Mouse (Mus musculus): ENCODE measurements around the gene Zc3hc1.
A peak's percentile ranks its signal among the peaks of the same experiment; 100 is the strongest.
"Not testable (repeated sequence)": the region's sequence is repeated elsewhere in the genome, so short reads cannot be mapped to it uniquely, and the experiment has no call there.

The Zc3hc1 gene

GRCm38 (mm10) chr6:30390714-30391697 lies at the start of gene Zc3hc1:
Zc3hc1 (minus strand) TSS chr6:30391028.
- peak; percentile 81 to 83 for DNase-seq

GRCm38 (mm10) chr6:30439576-30439975 lies 48.7 kb upstream of the Zc3hc1 start:
- DNase-seq = no peak

- no peak for DNase-seq
Observed at GRCm38 (mm10) chr6:30437054-30437453, 46.2 kb upstream of the Zc3hc1 start.

DNA sequence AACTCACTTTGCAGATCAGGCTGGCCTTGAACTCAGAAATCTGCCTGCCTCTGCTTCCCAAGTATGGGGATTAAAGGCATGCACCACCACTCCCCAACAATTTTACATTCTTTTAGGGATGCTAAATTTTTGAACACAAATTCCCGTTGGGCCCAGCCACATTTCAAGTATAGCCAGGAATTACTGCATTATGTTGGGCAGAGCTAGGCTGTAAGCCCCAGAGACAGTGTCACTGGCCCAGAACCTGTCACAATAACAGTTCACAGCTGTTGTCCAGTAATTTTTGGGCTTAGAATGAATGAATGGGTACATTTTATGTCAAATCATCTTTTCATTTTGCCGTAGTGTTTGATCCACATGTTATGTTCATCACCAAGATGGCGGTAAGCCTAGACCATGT lies 45.6 kb upstream of the Zc3hc1 start:
- no peak for DNase-seq

GRCm38 (mm10) chr6:30432461-30433192 lies 41.8 kb upstream of the Zc3hc1 start:
- peak in 1 of 2 experiments; percentile 44 for DNase-seq

GRCm38 (mm10) chr6:30416801-30417200 lies 26.0 kb upstream of the Zc3hc1 start:
- DNase-seq = no peak

GRCm38 (mm10) chr6:30416126-30416525 lies 25.3 kb upstream of the Zc3hc1 start:
- no peak for DNase-seq

- DNase-seq = no peak
Observed at GRCm38 (mm10) chr6:30411311-30411710, 20.5 kb upstream of the Zc3hc1 start.

DNA sequence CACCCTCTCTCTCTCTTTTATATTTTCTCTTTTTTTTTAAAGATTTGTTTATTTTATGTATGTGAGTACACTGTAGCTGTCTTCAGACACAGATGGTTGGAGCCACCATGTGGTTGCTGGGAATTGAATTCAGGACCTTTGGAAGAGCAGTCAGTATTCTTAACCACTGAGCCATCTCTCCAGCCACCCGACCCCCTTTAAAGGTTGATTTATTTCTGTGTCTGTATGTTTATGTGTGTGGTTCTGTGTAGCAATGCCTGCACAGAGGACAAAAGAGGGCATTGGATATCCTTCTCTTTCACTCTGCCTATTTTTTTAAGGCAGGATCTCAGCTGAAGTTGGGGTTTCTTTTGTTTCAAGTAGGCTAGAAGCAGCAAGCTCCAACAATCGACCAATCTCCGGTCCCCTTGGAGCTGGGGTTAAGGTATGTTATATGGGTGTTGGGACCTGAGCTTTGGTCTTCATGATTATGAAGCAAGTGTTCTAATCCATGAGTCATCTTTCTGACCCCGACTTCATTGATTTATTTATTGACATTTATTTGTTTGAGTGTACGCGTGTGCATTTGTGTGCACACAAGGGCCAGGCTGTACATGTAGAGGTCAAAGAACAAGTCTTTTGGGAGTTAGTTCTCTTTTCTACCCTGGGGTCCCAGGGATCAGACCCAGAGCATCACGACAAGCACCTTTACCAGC lies 18.7 kb upstream of the Zc3hc1 start:
- DNase-seq = no peak

DNA sequence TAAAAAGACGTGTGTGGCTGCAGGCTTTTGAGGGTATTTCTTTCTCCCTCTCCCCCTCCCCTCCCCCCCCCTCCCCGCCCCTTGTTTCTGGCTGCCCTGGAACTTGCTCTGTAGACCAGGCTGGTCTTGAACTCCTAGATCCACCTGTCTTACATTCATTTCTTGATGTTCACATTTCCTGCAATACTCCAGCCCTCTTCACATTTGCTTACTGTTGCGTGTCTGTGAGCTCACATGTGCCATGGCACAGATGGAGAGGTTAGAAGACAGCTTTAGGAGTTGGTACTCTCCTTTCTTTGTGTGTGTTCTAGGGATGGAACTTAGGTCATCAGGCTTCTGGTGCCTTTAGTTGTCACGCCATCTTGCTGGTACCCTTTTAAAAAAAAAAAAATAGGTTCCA lies 17.4 kb upstream of the Zc3hc1 start:
- DNase-seq = no peak

DNA sequence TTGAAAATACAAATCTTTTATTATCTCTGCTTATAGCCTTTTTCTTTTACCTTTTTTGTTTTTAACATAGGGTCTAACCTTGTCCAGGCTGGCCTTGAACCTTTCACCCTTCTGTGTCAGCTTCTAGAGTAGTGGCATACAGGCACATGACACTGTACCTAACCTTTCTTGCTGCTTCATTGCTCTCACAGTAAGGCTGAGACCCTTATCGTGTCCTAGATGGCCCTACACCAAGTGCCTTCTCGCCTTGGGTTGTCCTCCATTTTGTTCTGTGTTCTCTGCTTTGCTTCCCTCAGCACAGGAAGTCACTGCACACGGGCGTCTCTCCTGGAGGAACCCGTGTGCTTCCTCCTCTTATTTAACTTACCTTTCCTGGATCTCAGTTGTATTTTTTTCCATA lies 13.8 kb upstream of the Zc3hc1 start:
- DNase-seq = no peak

GRCm38 (mm10) chr6:30403465-30403864 lies 12.6 kb upstream of the Zc3hc1 start:
- peak; percentile 77 to 84 for DNase-seq

DNA sequence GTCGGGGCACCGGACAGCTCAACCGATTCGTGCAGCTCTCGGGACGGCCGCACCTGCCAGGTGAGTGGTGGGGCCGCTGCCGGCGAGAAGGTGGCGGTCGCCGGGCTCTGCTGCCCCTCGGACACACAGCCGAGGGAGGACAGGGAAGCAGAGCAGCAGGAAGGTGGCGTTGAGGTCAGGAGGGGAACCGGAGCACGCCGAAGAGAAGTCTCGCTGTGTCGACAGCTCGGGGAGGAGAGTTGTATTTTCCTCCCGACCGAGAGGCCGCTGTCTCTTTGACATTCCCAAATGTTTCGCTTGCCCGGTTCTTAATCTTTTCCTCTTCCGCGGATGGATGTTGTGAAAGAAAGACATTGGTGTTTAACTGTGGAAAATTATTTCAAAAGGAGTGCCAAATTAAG lies 11.3 kb upstream of the Zc3hc1 start:
- peak in 1 of 2 experiments; percentile 62 for DNase-seq

GRCm38 (mm10) chr6:30401308-30402015 lies 10.6 kb upstream of the Zc3hc1 start, which contains the start of gene Klhdc10:
Klhdc10 (plus strand) TSS chr6:30401868.
- peak; percentile 99 to 100 for DNase-seq

- DNase-seq = no peak
Observed at GRCm38 (mm10) chr6:30400716-30401115, 9.9 kb upstream of the Zc3hc1 start.

DNA sequence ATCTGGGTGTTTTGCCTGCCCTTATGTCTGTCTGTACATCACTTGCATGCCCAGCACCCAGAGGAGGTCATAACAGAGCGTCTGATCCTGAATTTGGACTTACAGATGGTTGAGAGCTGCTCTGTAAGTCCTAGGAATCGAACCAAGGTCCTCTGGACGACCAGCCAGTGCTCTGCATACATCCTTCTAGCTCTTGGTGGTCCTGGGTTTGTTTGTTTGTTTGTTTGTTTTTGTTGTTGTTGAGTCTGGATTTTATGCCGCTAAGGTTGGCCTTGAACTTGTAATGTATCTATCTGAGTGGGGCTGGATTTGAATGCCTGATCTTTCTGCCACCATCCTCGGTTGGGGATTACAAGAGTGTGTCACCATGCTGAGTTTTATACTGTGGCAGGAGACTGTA lies 9.3 kb upstream of the Zc3hc1 start:
- DNase-seq = no peak

DNA sequence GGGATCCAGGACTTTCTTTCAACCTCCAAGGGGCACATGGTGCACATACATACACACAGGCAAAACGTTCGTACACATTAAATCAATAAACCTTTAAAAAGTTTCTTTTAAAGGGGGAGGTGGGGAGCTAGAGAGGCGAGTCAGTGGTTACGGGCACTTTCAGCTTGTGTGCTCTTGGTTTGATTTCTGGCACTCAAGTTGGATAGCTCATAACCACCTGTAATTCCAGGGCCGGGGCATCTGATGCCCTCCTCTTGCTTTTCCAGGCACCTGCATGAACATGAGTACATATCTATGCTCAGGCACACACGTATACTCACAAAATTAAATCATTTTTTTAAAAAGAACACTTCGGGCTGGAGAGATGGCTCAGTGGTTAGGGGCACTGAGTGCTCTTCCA lies 1.2 kb upstream of the Zc3hc1 start:
- DNase-seq = no peak

GRCm38 (mm10) chr6:30390271-30390670 lies 557 bp downstream of the Zc3hc1 start:
- not testable (repeated sequence) for DNase-seq

GRCm38 (mm10) chr6:30381116-30381515 lies 9.7 kb downstream of the Zc3hc1 start:
- peak; percentile 23 to 28 for DNase-seq

DNA sequence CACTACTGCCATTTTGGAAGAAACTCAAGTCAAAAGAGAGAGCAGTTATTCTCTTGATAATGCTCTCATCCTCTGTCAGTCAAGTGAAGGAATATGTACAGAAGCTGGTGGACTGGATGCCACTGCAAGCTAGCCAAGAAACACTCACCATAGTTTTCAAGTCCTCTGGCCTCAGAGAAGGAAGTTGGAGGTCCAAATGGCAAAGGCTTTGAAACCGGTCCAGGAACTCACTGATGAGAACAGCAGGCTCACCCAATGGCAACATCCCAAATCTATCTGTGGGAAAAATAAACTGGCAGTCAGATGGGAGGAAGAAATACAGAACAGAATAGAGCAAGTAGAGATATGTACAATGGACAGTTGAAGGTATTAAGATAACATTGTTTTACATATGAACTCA lies 15.0 kb downstream of the Zc3hc1 start:
- DNase-seq = peak; percentile 36 to 62

DNA sequence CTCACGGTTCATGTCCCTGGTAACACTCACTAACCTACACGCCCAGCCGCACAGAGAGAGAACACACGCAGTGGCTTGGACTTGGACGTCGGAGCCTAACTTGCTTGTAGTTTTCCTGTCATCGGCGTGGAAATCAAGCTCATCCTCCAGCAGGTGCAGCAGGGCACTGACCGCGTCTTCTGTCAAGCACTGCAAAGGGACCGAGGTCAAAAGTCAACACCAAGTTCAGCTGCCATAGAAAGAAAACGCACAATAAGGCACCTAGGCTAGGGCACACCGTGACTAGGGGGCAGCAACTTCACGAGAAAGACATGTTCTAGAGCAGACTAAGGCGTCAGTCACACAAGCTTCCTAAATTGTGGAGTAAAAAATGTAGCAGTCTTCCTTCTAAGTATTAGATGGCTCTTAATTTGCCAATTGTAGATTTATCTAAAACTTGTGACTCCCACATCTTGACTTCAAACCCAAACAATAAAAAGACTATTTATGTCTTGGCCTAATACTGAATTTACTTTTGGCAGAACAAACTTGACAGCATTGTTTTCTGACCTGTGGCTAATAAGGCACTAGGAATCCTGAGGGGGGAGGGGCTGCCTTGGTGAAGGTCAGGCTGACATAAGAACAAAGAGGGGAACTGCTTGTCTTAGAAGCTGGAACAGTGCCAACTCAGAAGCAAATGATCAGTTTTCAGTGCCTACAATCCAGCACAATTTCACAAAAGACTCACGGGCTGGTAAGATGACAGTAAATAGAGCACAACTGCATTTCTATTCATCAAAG lies 15.9 kb downstream of the Zc3hc1 start:
- DNase-seq = no peak
